Mouse (Mus musculus) liver, embryonic 13.5 days (tissue): Measurements from ENCODE around the gene Chmp6. TPM values are rescaled to one million over a fixed set of nuclear protein-coding genes. Genes with fewer than 3 reads are reported as not detected.

Experiments used
- ATAC-seq: fragments of 200-750 bp; cut with Nextera tagmentation; 2 replicates; pipeline ENCODE4 v1.8.0; 2017; ENCODE audit warnings: low read depth, mild to moderate bottlenecking, moderate number of reproducible peaks, moderate library complexity
- DNase-seq: peaks from one replicate; pipeline ENCODE4 v3.0.0; 2022
- H3K27ac ChIP-seq: fragments of 300-500 bp; sonication (generic); 2 replicates; pipeline ENCODE4 v1.5.1; 2015; ENCODE audit warnings: moderate library complexity, mild to moderate bottlenecking, inconsistent platforms
- H3K27me3 ChIP-seq: fragments of 300-500 bp; sonication (generic); 2 replicates; pipeline ENCODE4 v1.6.1; 2015; ENCODE audit warnings: mild to moderate bottlenecking, inconsistent platforms
- H3K36me3 ChIP-seq: fragments of 300-500 bp; sonication (generic); 2 replicates; pipeline ENCODE4 v1.6.1; 2015; ENCODE audit warnings: mild to moderate bottlenecking, inconsistent platforms
- H3K4me1 ChIP-seq: fragments of 300-500 bp; sonication (generic); replicated peaks from 2 replicates; pipeline ENCODE4 v1.6.1; 2015; ENCODE audit warnings: inconsistent platforms
- H3K4me2 ChIP-seq: fragments of 300-500 bp; sonication (generic); 2 replicates; pipeline ENCODE4 v1.6.1; 2015; ENCODE audit warnings: inconsistent platforms, mild to moderate bottlenecking, moderate library complexity
- H3K4me3 ChIP-seq: fragments of 300-500 bp; sonication (generic); replicated peaks from 2 replicates; pipeline ENCODE4 v1.5.1; 2015; ENCODE audit warnings: mild to moderate bottlenecking, inconsistent platforms
- H3K9ac ChIP-seq: fragments of 300-500 bp; sonication (generic); 2 replicates; pipeline ENCODE4 v1.6.1; 2015; ENCODE audit warnings: mild to moderate bottlenecking, inconsistent platforms
- H3K9me3 ChIP-seq: fragments of 300-500 bp; sonication (generic); replicated peaks from 2 replicates; pipeline ENCODE4 v1.6.1; 2016; ENCODE audit warnings: inconsistent platforms
- WGBS: fragments of 180-500 bp; shearing (Covaris S2); methylation state at CpG from one replicate; pipeline ENCODE4 v1.1.7; 2015; ENCODE audit not compliant: insufficient replicate concordance; 5-methylcytosine and 5-hydroxymethylcytosine counted together
- polyA plus RNA-seq: library from polyadenylated mRNA; unstranded; fragments of >200 nt; fragmentation: Nextera tagmentation; extraction: Ambion mirVana; gene quantifications from 2 replicates; pipeline ENCODE4 v1.2.1, GENCODE M21; 2015

Gene Chmp6
- polyA plus RNA-seq, 1 experiment from 2014 or later: 37.4 TPM

DNA sequence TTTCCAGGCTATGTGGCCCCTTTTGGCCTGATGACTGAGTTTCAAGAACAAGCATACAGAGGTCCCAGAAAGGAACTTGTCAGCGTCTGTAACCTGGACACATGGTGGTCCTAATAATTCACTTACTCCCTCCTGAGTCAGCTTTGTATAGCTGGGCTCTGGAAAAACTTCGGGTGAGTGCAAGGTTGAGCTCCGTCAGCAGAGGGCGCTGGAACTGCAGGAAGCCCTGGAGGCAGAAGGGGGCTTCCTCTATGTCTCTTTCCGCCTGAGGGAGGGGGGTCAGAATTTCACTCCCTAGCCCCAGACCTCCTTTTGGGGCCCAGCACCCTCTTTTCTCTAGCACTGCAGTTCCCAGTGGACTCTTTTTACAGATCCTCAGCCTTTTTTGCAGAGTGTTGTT lies 3.8 kb upstream of the Chmp6 start:
- peaks cover 4% of the 10 kb centered on the region; the same call in 1 of the 2 replicates for H3K27me3 ChIP-seq
- ATAC-seq: no peak
- H3K27ac ChIP-seq: no peak overlapping the region
- no peaks in the 10 kb centered on the region for H3K9me3 ChIP-seq
- peak overlapping the region; percentile 21; the same call in 1 of the 2 replicates for H3K4me2 ChIP-seq
- no peak overlapping the region for H3K4me3 ChIP-seq
- DNase-seq: peak; percentile 41
- H3K36me3 ChIP-seq: no peaks in the 10 kb centered on the region
- under 1% methylated on average over 5 of the region's 5 CpGs for WGBS
- H3K4me1 ChIP-seq: peaks cover 27% of the 10 kb centered on the region
- H3K9ac ChIP-seq: no peak overlapping the region

DNA sequence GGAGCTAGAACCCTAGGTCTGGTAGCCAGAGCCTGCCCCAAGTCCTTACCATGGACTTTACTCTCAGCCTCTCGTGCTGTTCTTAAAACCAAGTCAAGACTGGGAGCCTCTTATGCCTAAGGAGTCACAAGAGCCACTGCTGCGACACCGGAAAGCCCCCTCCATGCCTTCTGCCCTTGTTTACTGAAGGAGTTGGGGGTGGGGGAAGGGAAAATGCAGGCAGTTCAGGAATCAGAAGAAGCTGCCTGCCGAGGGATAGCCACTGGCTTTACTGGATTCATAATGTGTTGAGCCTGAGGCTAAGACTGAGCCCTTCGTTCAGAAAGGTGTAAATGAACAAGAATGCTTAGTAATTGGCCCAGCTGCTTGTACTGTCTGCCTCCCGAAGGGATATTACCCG lies 396 bp upstream of the Chmp6 start:
- DNase-seq: no peak
- H3K27ac ChIP-seq: 0 out of 2 replicates have a peak overlapping the region, but pooled peaks have one; percentile 67
- no peak for ATAC-seq

DNA sequence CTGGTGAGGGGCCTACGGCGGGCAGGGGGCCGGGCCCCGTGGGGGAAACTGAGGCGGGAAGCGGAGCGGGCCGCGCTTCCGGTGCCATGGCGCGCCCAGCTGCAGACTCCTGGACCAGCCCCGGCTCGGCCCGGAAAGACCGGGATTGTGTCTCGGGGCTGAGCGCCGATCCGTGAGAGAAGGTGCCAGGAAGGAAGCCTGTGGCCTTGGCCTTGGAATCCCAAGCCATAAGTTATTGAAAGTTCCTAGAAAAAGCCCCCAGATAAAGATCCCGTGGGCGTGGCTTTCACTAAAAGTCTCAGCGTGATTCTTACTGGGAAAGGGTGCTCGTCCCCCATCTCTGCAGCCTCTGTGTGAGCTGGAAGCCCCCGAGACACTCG lies 684 bp downstream of the Chmp6 start:
- DNase-seq: no peak
- Histone ChIP-seq H3K27me3 (no peaks in the 10 kb centered on the region), H3K4me1 (peaks cover 48% of the 10 kb centered on the region), H3K9ac (peak overlapping the region; percentile 88), H3K4me3 (peak overlapping the region; percentile 87), H3K4me2 (peak overlapping the region; percentile 93), H3K9me3 (no peaks in the 10 kb centered on the region), H3K36me3 (peaks cover 34% of the 10 kb centered on the region), H3K27ac (peak overlapping the region; percentile 67)
- under 1% methylated on average over 26 of the region's 26 CpGs for WGBS
- peak; percentile 47 for ATAC-seq

More for the DNA sequence above, 396 bp upstream of the Chmp6 start:
- peak overlapping the region; percentile 93 for H3K4me2 ChIP-seq
- no peaks in the 10 kb centered on the region for H3K27me3 ChIP-seq
- 30% methylated on average over 7 of the region's 7 CpGs for WGBS
- H3K9ac ChIP-seq: peak overlapping the region; percentile 88
- H3K4me3 ChIP-seq: peak overlapping the region; percentile 87
- H3K4me1 ChIP-seq: peaks cover 49% of the 10 kb centered on the region
- H3K9me3 ChIP-seq: no peaks in the 10 kb centered on the region
- H3K36me3 ChIP-seq: peaks cover 23% of the 10 kb centered on the region

DNA sequence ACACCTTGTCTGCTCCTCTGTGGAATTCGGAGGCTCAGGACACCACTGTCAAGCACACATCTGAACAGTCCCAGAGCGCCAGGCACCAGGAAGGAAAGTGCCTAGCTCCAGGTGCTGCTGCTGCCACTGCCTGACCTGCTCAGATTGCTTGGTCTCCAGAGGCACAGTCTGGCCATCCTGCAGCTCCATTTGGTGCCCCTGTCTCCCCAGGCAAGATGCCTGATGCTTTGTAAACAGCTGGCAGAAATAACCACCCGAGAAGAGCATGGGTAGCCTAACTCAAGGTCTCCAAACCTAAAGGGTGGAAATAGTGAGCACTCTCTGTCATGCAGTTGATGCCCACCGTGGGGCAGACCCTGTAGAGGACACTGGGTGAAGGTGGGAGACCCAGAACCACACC lies 1.1 kb downstream of the Chmp6 start:
- 20% methylated on average over 4 of the region's 4 CpGs for WGBS

DNA sequence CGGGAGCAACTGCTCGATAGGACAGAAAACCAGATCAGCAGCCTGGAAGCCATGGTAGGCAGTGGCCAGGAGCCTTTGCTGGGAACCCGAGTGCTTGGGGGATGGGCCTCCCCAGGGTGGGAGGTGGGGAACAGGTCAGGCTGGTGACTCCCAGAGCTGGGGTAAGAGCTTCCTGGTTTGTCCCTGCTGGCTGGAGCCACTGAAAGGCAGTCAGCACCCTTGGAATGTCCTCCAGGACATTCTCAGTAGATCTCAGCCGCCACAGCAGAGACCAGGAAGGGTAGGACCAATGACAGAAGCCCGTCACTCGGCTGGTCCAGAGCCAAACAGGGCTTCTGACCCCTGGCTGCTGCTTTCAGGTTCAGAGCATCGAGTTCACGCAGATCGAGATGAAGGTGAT lies 2.4 kb downstream of the Chmp6 start:
- Histone ChIP-seq H3K27me3 (no peaks in the 10 kb centered on the region), H3K4me1 (peaks cover 36% of the 10 kb centered on the region), H3K9me3 (no peaks in the 10 kb centered on the region), H3K9ac (0 out of 2 replicates have a peak overlapping the region, but pooled peaks have one; percentile 8), H3K27ac (peak overlapping the region; percentile 23; the same call in 1 of the 2 replicates), H3K36me3 (peaks cover 42% of the 10 kb centered on the region), H3K4me2 (peak overlapping the region; percentile 93), H3K4me3 (0 out of 2 replicates have a peak overlapping the region, but pooled peaks have one; percentile 87)
- WGBS: 77% methylated on average over 9 of the region's 9 CpGs
- DNase-seq (no peak), ATAC-seq (no peak)

More for the DNA sequence above, 1.1 kb downstream of the Chmp6 start:
- Histone ChIP-seq H3K9ac (peak overlapping the region; percentile 88), H3K36me3 (peaks cover 38% of the 10 kb centered on the region), H3K27me3 (no peaks in the 10 kb centered on the region), H3K27ac (peak overlapping the region; percentile 67), H3K4me1 (peaks cover 44% of the 10 kb centered on the region), H3K4me3 (peak overlapping the region; percentile 87), H3K9me3 (no peaks in the 10 kb centered on the region), H3K4me2 (peak overlapping the region; percentile 93)
- ATAC-seq (no peak), DNase-seq (no peak)

DNA sequence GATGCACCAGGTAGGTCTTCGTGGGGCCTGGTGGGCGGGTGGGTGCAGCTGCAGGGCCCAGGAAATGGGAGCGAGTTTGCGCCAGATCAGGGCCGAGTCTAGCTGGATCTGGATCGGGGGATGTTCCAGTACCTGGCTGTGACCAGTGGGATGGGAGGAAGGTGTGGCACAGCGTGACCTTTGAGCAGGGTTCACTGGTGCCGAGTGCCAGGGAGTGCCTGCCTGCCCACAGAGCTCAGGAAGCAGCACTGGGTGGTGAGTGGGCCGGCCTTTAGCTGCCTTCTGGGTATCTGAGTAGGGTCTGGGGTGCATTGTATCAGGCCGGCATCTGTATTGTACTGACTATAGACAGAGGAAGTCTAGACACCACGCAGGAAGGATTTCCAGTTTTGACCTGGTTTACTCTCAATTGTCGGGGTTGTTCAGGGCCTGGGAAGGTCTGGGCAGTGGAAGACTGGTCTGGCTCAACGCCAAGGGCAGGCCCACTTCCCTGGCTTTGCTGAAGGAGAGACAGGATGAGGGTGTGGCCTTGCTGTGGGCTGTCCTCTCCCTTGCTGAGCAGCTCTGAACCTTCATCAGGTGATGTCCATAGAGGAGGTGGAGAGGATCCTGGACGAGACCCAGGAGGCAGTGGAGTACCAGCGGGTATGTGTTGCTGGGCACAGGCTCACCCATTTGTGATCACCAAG lies 3.0 kb downstream of the Chmp6 start:
- Histone ChIP-seq H3K9ac (no peak overlapping the region), H3K36me3 (peaks cover 42% of the 10 kb centered on the region), H3K4me1 (peaks cover 36% of the 10 kb centered on the region), H3K4me2 (peak overlapping the region; percentile 93), H3K4me3 (no peak overlapping the region), H3K27me3 (no peaks in the 10 kb centered on the region), H3K27ac (peak overlapping the region; percentile 23; the same call in 1 of the 2 replicates), H3K9me3 (no peaks in the 10 kb centered on the region)
- ATAC-seq: no peak
- DNase-seq: no peak
- 77% methylated on average over 15 of the region's 15 CpGs for WGBS

DNA sequence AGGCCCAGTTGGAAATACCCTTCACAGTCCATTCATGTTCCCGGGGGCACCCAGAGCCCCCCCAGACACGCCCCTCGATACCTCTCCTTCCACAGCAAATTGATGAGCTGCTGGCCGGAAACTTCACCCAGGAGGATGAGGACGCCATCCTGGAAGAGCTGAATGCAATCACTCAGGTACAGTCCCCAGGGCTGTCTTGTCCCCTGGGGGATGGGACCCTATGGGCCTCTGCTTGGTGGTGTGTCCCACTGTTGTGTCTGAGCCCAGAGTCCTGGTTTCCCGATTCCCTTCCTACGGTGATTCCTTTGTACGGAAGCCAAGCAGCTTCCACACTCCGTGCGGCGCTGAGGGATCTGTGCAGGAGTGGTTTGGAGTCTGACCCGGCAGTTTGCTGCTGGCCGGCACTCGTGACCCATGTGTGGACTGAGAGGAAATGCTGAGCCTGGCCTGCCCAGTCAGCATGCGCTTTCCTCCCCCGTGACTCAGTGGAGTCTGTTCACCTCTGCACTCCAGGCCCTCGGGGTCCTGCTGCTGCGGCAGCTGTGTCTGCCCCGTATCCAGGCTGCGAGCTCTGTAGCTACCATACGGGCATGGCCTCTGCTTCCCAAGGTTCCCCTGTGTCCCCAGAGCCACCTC lies 3.7 kb downstream of the Chmp6 start:
- H3K4me2 ChIP-seq: peak overlapping the region; percentile 21; the same call in 1 of the 2 replicates
- H3K27me3 ChIP-seq: no peaks in the 10 kb centered on the region
- ATAC-seq (no peak), DNase-seq (no peak)
- H3K4me1 ChIP-seq: peaks cover 41% of the 10 kb centered on the region
- no peaks in the 10 kb centered on the region for H3K9me3 ChIP-seq
- no peak overlapping the region for H3K27ac ChIP-seq
- peaks cover 42% of the 10 kb centered on the region for H3K36me3 ChIP-seq
- no peak overlapping the region for H3K4me3 ChIP-seq
- no peak overlapping the region for H3K9ac ChIP-seq
- WGBS: 84% methylated on average over 21 of the region's 21 CpGs

DNA sequence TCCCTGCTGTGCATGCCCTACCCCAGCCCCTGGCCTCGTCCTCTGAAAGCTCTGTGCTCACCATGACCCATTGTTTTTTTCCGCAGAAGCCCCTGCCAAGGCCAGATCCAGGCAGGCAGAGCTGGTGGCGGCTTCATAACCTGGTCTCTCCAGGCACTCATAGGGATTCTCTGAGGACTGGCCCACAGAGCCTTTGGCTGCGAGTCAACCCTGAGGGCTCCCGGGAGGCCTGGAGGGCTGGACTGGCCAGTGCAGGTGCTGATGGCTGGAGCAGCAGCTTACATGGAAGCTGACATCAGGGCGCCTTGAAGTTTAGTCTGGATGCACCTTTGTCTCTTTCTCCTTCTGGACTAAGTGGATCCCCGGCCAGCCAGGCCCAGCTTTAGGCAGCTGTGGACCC lies 5.3 kb downstream of the Chmp6 start:
- Histone ChIP-seq H3K36me3 (peaks cover 42% of the 10 kb centered on the region), H3K9ac (no peak overlapping the region), H3K4me3 (no peak overlapping the region), H3K4me1 (peaks cover 35% of the 10 kb centered on the region), H3K9me3 (no peaks in the 10 kb centered on the region), H3K27me3 (no peaks in the 10 kb centered on the region), H3K27ac (no peak overlapping the region), H3K4me2 (no peak overlapping the region)
- no peak for ATAC-seq
- 72% methylated on average over 7 of the region's 7 CpGs for WGBS
- DNase-seq: no peak

DNA sequence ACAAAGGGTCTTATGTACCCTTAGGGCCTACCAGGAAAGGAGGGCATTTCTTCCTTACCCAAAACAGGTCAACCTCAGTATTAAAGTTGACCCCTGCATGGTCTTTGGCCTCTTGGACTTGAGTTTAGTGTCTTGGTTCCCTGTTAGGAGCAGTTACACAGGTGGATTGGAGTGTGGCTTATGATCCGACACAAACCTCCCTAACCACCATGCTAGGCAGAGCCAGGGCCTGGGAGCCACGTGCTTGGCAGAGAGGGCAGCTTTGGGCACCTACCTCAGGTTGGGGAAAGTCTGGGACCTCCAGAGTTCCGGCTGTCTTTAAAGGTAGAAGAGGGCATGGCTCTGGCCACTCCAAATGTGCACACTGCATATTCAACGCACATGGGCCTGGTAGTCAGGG lies 6.2 kb downstream of the Chmp6 start:
- H3K9ac ChIP-seq: no peak overlapping the region
- ATAC-seq (no peak), DNase-seq (no peak)
- peaks cover 30% of the 10 kb centered on the region for H3K4me1 ChIP-seq
- peaks cover 42% of the 10 kb centered on the region for H3K36me3 ChIP-seq
- 86% methylated on average over 4 of the region's 4 CpGs for WGBS
- no peak overlapping the region for H3K27ac ChIP-seq
- no peak overlapping the region for H3K4me3 ChIP-seq
- no peaks in the 10 kb centered on the region for H3K27me3 ChIP-seq
- no peak overlapping the region for H3K4me2 ChIP-seq
- H3K9me3 ChIP-seq: no peaks in the 10 kb centered on the region

DNA sequence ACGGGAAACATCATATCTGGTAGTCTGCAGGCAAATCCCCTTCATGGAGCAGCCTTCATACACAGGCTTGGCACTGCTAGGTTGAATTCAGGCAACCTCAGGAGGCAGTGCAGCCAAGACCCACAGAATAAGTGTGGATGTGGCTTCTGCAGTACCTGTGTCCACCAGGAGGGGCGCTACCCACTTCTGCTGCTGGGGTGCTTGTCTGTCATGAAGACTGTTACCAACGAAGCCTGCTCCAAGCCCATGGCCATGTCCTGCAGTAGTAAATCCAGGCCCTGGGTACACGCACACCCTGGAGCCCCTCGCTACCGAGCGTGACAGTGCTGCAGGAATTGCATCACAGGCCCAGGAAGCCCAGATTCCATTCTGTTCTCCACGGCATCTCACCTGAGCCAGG lies 6.7 kb downstream of the Chmp6 start:
- H3K36me3 ChIP-seq: peaks cover 42% of the 10 kb centered on the region
- H3K27ac ChIP-seq: no peak overlapping the region
- H3K9me3 ChIP-seq: no peaks in the 10 kb centered on the region
- ATAC-seq (no peak), DNase-seq (peak; percentile 54)
- H3K4me3 ChIP-seq: no peak overlapping the region
- H3K9ac ChIP-seq: no peak overlapping the region
- WGBS: 55% methylated on average over 8 of the region's 8 CpGs
- peaks cover 29% of the 10 kb centered on the region for H3K4me1 ChIP-seq
- H3K4me2 ChIP-seq: no peak overlapping the region
- no peaks in the 10 kb centered on the region for H3K27me3 ChIP-seq

DNA sequence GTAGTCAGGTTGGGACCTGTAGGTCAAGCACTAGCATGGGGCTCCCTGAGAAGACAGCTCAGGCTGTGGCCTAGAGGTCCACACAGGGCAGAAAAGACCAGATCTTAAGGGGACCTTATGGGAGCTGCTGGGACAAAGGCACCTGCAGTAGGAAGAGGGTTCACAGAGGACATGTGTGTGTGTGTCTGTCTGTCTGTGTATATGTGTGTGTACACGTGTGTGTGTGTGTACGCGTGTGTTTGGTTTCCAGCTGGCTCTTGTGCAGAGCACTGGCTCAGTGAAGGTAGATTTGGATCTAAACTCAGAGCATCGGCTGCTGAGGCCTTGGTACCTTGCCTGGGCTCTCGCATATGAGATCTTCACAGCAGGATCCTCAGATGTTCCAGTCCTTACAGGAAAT lies 7.4 kb downstream of the Chmp6 start:
- no peak overlapping the region for H3K27ac ChIP-seq
- no peaks in the 10 kb centered on the region for H3K9me3 ChIP-seq
- no peak overlapping the region for H3K4me3 ChIP-seq
- 79% methylated on average over 5 of the region's 5 CpGs for WGBS
- H3K9ac ChIP-seq: no peak overlapping the region
- H3K27me3 ChIP-seq: no peaks in the 10 kb centered on the region
- H3K4me2 ChIP-seq: no peak overlapping the region
- ATAC-seq: no peak
- H3K36me3 ChIP-seq: peaks cover 39% of the 10 kb centered on the region
- H3K4me1 ChIP-seq: peaks cover 21% of the 10 kb centered on the region
- no peak for DNase-seq
